ENCODE assay signal across 1 mouse cellular context in the genomic region with DNA sequence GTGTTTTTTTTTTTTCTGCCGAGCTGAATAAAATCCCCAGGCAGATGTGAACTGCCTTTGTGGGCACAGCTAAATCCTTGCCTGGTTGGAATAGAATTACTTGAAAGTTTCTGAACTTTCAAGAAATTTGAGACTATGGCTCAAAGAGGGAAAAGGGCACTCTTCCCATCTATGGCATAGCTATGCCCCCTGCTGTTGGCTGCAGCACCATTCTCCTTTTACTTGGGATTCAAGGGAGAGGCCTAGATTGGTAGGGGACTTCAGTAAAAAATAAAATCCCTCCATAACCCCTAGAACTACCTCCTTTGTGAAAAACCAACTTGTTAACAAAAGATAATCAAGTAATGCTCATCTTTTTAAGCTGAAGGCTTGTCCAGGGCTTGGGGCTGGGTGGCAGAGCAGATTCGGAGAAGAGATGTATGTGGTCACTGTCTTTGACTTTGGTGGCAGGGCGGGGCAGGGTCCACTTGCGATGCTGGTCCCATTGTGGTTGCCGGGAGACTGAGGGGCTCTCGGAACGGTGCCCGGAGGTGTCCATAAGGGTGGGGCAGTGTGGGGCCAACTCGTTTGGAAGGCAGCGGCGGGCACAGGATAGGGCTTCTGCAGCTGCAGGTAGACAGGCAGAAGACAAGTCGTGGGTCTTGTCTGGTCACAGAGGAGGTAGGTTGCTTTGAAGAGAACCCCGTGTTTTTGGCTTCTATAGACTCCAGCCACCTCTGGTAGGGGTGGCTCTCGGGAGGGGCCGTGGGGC.
TF ChIP-seq lines count a peak whose summit lies in the region.

A gene (plus strand): TSS at position 546 of the 751 bp plus-strand sequence.

TF ChIP-seq in ES-E14, 5 proteins besides CTCF, POLR2A, EP300 and RAD21:
- TF ChIP-seq MAFK (IDR thresholded peaks at IDR 0.05; ENCODE audit: insufficient read depth, low read depth, low read length) (no peak), HCFC1 (IDR thresholded peaks at IDR 0.05; ENCODE audit: borderline replicate concordance, insufficient read depth, low read length) (no peak), CHD2 (IDR thresholded peaks at IDR 0.05; ENCODE audit: low read depth, low read length) (no peak), ZNF384 (IDR thresholded peaks at IDR 0.05; ENCODE audit: low read depth, low read length) (no peak), ZC3H11A (IDR thresholded peaks at IDR 0.05; ENCODE audit: borderline replicate concordance, low read depth, low read length) (no peak)
